Mouse (Mus musculus) thymus, adult 2 months (tissue): ENCODE measurements around the gene Kcnip3.

ENCODE experiments used
- CTCF ChIP-seq: fragments of 200-500 bp; IDR thresholded peaks from 2 replicates; pipeline ENCODE4 v1.5.1; 2012; ENCODE audit warnings: mild to moderate bottlenecking, control low read depth, low read length, moderate library complexity, borderline replicate concordance; ENCODE audit not compliant: control insufficient read depth, poor library complexity, insufficient read depth; ENCODE audit errors: extremely low read depth
- POLR2A ChIP-seq: fragments of 200-500 bp; IDR thresholded peaks from 2 replicates; pipeline ENCODE4 v1.6.1; 2012; ENCODE audit warnings: mild to moderate bottlenecking, low read length, control low read depth, moderate library complexity; ENCODE audit not compliant: control insufficient read depth, poor library complexity, insufficient read depth; ENCODE audit errors: extremely low read depth

GRCm38 (mm10) chr2:127520123-127520522 is 1.8 kb downstream of the Kcnip3 start:
- TF ChIP-seq CTCF: no peak
- no peak for TF ChIP-seq POLR2A
